Mouse (Mus musculus) MEL-GATA-1-ER (cell line): ENCODE data around the gene Fmod.

Experiments
- DNase-seq: peaks from one replicate; pipeline ENCODE4 v3.0.0-alpha.2; 2012; ENCODE audit warnings: low read depth; ENCODE audit errors: extremely low read depth

Gene Fmod

GRCm38 (mm10) chr1:134095033-134095612 is 58.1 kb downstream of the Fmod start:
- DNase-seq = peak; percentile 56

DNA sequence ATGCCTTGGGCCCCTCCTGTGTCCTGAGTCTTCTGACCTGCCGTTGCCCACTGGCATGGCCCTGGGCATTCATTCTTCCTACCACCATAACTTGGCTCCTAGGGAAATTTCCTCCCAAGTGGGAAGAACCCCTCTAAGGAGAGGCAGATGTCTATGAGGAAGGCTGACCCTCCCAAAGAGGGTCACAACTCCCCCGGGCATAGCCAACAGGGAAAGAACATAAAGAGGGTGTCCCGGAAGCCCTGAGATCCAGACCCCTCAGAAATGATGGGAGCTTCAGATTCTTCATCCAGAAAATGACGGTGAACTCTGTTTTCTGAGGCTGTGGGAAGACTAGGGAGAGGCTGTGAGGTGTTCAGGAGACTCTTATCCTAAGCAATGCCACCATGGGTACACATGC is 58.7 kb downstream of the Fmod start:
- DNase-seq = no peak

GRCm38 (mm10) chr1:134096264-134096934 is 59.3 kb downstream of the Fmod start:
- peak; percentile 48 for DNase-seq

DNA sequence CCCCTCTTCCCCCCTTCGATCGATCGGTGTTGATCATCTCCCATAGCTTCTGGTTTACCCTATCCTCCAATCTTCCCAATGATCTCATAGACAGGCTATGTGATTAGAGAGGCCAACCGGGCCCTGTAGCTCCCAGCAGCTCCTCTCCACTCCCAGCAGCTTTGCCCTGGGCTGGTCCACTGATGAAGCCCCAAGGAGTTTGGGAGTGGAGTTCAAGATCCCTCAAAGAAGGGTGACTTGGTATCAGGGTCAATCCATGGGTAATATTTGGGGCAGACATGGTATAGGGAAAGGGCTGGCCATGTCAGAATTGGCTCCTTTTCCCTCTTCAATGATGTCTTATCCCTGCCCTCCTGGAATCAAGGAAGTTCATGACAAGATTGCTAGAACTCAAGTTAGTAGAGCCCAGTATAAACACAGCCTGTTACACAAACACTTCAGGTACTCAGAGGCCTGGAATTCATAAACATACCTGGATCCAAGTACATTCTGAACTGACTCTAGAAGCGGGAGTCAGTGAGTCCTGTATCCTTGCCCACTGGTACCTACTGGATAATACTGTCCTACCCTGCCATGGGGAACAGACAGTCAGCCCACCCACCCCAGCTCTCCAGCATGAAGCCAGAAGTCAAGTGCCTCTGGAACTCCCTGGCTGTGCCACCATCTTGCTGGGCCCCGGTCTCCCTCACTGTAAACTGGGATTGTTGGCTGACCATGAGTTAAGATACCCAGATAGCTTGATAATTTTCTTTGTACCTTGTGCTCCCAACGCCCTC is 60.2 kb downstream of the Fmod start:
- no peak for DNase-seq
